Mouse (Mus musculus): ENCODE measurements at regions not wholly inside any gene's neighbourhood (a gene's known extent, or its start where the extent isn't known, plus 50 kb on each side); places are given as distances from the start of the nearest gene placed in this dataset.
"Not testable (repeated sequence)": the region's sequence is repeated elsewhere in the genome, so short reads cannot be mapped to it uniquely, and the experiment has no call there.

DNA sequence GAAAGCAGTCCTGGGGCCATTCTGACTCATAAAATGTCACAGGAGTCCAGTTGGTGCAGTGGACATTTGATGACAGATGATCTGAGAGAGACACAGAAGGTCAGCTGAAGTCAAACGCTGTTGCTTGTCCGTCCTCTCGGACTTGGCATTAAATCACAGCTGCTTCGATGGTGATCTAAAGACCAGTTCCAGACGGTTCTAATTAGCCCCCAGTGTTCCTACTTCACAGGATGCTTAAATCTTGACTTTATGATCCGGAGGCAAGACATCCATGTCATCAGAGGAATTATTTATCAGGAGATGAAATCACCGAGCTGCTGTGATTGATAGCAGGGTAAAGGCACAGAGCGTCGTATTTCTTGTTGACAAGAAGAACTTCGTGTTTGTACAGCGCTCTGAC, 73.7 kb downstream of the Adra2a start:
- no peak overlapping the region for H3K27ac ChIP-seq (ENCODE audit: insufficient read depth, low read length)
- H3K4me3 ChIP-seq (ENCODE audit: insufficient read depth, low read length): no peak overlapping the region
- H3K4me1 ChIP-seq (ENCODE audit: control insufficient read depth, insufficient read depth, low read length): no peaks in the 10 kb centered on the region
- TF ChIP-seq CTCF (IDR thresholded peaks at IDR 0.05; ENCODE audit: extremely low read depth, insufficient read depth, low read length) (no peak), POLR2A (IDR thresholded peaks at IDR 0.05; ENCODE audit: extremely low read depth, insufficient read depth, low read length) (no peak)

DNA sequence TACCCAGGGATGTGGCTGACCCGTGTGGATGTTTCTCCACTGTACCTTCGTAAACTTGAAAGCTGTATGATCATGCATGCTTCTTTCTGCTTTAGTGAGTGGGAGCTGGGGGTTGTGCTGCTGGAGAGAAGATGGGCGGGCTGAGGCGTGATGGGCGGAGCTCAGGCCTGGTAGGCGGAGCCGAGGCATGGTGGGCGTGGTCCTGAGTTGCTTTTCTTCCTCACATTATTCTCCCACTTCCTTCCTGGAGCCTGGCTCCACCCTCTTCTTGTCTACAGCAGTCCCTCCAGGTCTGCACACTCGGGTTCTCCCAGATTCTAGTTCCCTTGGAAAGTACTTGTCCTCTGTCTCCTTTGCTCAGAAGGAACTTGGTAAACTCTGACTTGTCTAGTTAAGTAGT, 79.6 kb downstream of the Adra2a start:
- Histone ChIP-seq H3K4me3 (ENCODE audit: insufficient read depth, low read length) (no peak overlapping the region), H3K4me1 (ENCODE audit: control insufficient read depth, insufficient read depth, low read length) (no peaks in the 10 kb centered on the region), H3K27ac (ENCODE audit: insufficient read depth, low read length) (no peak overlapping the region)
- TF ChIP-seq POLR2A (IDR thresholded peaks at IDR 0.05; ENCODE audit: extremely low read depth, insufficient read depth, low read length) (no peak), CTCF (IDR thresholded peaks at IDR 0.05; ENCODE audit: extremely low read depth, insufficient read depth, low read length) (no peak)

DNA sequence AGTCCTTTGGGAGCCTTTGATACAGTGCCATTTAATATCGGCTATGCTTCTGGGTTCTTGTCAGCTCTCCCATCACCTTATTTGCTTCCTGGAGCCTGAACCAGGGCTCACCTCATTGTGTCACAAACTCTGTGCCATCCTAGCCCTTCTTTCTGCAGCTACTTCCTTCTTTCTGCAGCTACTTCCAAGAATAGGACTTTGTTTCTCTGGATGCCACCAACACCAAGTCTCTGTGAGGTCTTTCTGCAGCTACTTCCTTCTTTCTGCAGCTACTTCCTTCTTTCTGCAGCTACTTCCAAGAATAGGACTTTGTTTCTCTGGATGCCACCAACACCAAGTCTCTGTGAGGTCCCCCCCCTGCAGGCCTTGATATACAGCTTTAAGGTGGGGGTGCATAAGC, 107.8 kb downstream of the Adra2a start:
- not testable (repeated sequence) for H3K27ac ChIP-seq (ENCODE audit: insufficient read depth, low read length); H3K4me1 ChIP-seq (ENCODE audit: control insufficient read depth, insufficient read depth, low read length); H3K4me3 ChIP-seq (ENCODE audit: insufficient read depth, low read length)

DNA sequence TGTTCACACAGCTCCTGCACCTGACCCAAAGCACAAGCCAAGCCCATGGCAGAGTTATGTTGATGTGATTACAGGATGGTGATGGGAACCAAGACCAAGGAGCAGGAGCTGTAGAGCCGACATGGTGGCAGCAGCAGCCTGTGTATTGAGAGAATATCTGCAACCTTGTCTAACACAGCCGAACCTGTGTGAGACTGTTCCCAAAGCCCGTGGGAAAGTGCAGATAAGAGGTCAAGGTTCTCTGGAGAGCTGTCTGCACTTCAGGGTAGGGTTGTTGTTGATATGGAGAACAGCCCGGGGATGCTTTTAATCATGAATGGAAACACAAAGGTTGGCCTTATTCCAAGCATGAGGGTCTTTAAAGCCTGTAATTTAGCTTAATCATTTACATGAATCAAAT, 110.4 kb downstream of the Adra2a start:
- Histone ChIP-seq H3K27ac (ENCODE audit: insufficient read depth, low read length) (no peak overlapping the region), H3K4me3 (ENCODE audit: insufficient read depth, low read length) (no peak overlapping the region), H3K4me1 (ENCODE audit: control insufficient read depth, insufficient read depth, low read length) (no peaks in the 10 kb centered on the region)
- TF ChIP-seq CTCF (IDR thresholded peaks at IDR 0.05; ENCODE audit: extremely low read depth, insufficient read depth, low read length) (no peak), POLR2A (IDR thresholded peaks at IDR 0.05; ENCODE audit: extremely low read depth, insufficient read depth, low read length) (no peak)

DNA sequence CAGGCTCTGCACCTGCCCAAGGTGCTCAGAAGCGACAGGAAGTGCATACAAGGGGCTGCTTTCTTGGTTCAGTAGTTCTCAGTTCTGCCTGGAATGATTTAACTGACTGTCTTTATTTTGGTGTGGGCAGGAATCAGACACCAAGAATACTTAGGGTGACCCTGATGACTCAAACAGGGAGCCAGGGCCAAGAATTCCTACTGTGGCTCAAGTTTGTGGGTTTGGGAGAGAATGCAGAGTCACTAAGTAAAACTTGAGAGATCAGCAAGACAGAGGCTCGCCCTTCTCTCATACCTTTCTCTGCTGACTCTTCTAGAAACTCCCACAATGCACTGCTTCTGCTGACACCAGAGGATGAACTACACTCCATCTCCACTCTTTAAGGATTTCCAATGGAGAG, 126.4 kb downstream of the Adra2a start:
- TF ChIP-seq CTCF (IDR thresholded peaks at IDR 0.05; ENCODE audit: extremely low read depth, insufficient read depth, low read length) (no peak), POLR2A (IDR thresholded peaks at IDR 0.05; ENCODE audit: extremely low read depth, insufficient read depth, low read length) (no peak)
- peaks cover 3% of the 10 kb centered on the region; the same call in 1 of the 2 replicates for H3K4me1 ChIP-seq (ENCODE audit: control insufficient read depth, insufficient read depth, low read length)
- no peak overlapping the region for H3K27ac ChIP-seq (ENCODE audit: insufficient read depth, low read length)
- H3K4me3 ChIP-seq (ENCODE audit: insufficient read depth, low read length): no peak overlapping the region

DNA sequence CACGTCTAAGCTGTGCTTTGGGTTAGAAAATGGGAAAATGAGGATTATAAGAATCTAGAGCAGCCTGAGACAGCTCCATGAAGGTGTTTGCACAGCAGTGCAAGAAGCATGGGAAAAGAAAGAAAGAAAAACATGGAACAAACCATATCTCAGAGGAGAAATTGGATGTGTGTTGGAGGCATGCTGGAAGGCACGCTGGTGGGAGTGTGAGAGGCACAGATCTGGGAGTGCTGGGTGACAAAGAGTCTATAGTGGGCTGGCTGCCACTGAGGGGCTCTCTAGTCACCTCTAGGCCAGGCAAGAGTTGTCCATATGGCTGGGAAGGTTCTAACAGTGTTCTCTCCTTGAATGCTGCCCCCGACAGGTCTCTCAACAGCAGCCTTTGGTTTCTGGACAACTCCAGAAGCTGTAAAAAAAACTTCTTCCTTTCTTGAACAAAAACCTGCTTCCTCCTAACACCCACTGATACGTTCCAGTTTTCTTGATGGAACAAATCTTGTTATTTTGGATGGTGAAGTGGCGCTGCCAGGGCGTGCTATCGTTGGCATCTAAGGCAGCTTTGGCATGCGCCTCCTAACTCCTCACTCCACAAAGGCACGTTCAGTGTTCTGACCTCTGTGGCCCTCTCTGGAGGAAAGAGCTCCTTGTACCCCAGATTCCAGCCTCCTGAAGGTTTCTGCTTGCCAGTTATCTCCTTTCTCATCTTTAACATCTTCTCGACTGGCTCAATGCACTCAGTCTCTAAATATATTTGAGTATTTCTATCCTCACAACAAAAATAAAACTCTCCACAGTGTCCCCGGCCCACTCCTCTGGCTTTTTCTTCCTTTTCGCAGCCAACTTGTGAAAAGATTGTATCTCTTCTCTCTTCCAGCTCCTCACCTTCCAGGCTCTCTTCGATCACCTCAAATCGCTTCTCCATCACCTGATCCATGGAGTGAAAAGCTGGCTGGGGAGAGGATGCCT, 130.4 kb downstream of the Adra2a start:
- TF ChIP-seq POLR2A (IDR thresholded peaks at IDR 0.05; ENCODE audit: extremely low read depth, insufficient read depth, low read length) (no peak), CTCF (IDR thresholded peaks at IDR 0.05; ENCODE audit: extremely low read depth, insufficient read depth, low read length) (no peak)
- no peak overlapping the region for H3K4me3 ChIP-seq (ENCODE audit: insufficient read depth, low read length)
- peaks cover 3% of the 10 kb centered on the region; the same call in 1 of the 2 replicates for H3K4me1 ChIP-seq (ENCODE audit: control insufficient read depth, insufficient read depth, low read length)
- H3K27ac ChIP-seq (ENCODE audit: insufficient read depth, low read length): peak overlapping the region; percentile 84

DNA sequence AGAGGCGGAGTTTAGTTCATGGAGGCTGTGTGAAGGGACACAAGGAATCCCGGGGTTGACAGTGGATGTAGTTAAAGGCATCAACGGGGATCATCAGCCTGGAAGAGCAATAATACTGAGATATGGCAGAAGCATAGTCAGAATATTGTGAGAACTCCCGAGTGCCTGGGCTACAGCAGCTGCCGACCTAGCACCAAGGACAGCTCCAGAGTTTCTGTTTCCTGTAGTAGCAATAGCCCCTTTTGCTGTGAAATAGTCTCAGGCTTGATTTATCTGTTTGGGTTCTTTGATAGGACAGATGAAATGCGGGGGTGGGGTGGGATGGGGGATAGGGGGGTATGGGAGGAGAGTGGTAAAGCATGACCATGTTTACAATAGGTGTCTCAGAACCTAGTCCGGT, 131.8 kb downstream of the Adra2a start:
- peaks cover 3% of the 10 kb centered on the region; the same call in 1 of the 2 replicates for H3K4me1 ChIP-seq (ENCODE audit: control insufficient read depth, insufficient read depth, low read length)
- H3K4me3 ChIP-seq (ENCODE audit: insufficient read depth, low read length): no peak overlapping the region
- TF ChIP-seq POLR2A (IDR thresholded peaks at IDR 0.05; ENCODE audit: extremely low read depth, insufficient read depth, low read length) (no peak), CTCF (IDR thresholded peaks at IDR 0.05; ENCODE audit: extremely low read depth, insufficient read depth, low read length) (no peak)
- no peak overlapping the region for H3K27ac ChIP-seq (ENCODE audit: insufficient read depth, low read length)

DNA sequence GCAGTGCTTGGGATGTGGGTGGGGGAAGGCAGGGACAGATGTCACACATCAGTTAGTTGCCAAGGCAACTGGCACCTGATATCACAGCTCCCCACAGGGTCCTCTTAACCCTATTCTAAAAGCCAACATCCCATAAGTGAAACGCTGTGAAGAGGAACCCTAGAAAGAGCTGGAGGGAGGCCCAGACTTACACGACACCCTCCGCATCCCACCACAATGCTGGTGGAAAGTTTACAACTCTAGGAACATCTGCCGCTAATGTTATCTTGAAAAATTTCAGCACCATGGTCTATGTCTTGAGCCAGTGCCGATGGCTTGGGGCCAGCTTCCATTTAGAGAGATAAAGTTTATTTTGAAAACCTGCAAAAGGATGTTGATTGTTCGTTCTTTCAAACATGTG, 133.5 kb downstream of the Adra2a start:
- TF ChIP-seq POLR2A (IDR thresholded peaks at IDR 0.05; ENCODE audit: extremely low read depth, insufficient read depth, low read length) (no peak), CTCF (IDR thresholded peaks at IDR 0.05; ENCODE audit: extremely low read depth, insufficient read depth, low read length) (no peak)
- no peak overlapping the region for H3K27ac ChIP-seq (ENCODE audit: insufficient read depth, low read length)

DNA sequence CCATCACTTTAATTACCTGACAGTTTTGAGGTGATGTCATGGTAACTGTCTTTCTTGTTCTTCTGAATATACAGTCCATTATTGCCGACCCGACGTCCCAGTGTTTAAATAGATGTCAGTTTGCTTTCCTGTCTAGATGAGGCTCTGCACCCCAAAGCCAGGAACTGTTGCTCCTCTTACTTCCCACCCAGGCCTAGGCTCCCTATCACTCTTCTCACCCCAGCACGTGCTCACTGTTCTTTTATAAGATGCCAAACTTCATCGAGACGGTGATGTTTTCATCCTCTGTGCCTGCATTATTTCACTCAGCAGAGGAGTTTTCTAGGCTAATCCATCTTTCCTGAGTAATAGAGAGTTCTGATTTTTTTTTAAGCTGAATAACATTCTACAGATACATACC, 156.5 kb downstream of the Adra2a start:
- TF ChIP-seq CTCF (IDR thresholded peaks at IDR 0.05; ENCODE audit: extremely low read depth, insufficient read depth, low read length): no peak
- no peak for TF ChIP-seq POLR2A (IDR thresholded peaks at IDR 0.05; ENCODE audit: extremely low read depth, insufficient read depth, low read length)
- Histone ChIP-seq H3K4me3 (ENCODE audit: insufficient read depth, low read length) (no peak overlapping the region), H3K4me1 (ENCODE audit: control insufficient read depth, insufficient read depth, low read length) (no peaks in the 10 kb centered on the region; the same call in 1 of the 2 replicates), H3K27ac (ENCODE audit: insufficient read depth, low read length) (no peak overlapping the region)

More for the DNA sequence above, 133.5 kb downstream of the Adra2a start:
- Histone ChIP-seq H3K4me3 (ENCODE audit: insufficient read depth, low read length) (no peak overlapping the region), H3K4me1 (ENCODE audit: control insufficient read depth, insufficient read depth, low read length) (peaks cover 3% of the 10 kb centered on the region; the same call in 1 of the 2 replicates)

DNA sequence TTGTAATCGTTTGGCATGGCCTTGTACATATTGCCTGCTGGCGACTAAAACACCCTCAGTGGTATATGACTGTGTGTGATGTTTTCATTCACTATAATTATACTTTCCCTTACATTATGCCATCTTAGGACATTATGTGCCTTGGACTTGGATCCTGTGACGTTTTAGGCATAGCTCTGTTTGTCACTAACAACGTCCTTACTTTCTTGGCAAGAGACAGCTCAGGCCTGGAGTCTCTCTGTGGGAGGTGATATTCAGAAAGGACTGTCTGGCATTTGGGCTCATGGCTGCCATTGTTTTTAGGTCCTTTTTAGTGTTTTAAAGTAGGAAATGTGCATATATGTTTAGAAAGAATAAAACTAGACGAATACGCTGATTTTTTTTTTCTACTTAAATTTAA, 158.5 kb downstream of the Adra2a start:
- Histone ChIP-seq H3K4me3 (ENCODE audit: insufficient read depth, low read length) (no peak overlapping the region), H3K27ac (ENCODE audit: insufficient read depth, low read length) (no peak overlapping the region)
- no peak for TF ChIP-seq CTCF (IDR thresholded peaks at IDR 0.05; ENCODE audit: extremely low read depth, insufficient read depth, low read length)
- no peak for TF ChIP-seq POLR2A (IDR thresholded peaks at IDR 0.05; ENCODE audit: extremely low read depth, insufficient read depth, low read length)

More for the DNA sequence above, 158.5 kb downstream of the Adra2a start:
- no peaks in the 10 kb centered on the region; the same call in 1 of the 2 replicates for H3K4me1 ChIP-seq (ENCODE audit: control insufficient read depth, insufficient read depth, low read length)
